Mouse (Mus musculus) heart, postnatal 14 days (tissue): Measurements from ENCODE around the gene Ckap5. TPM values are rescaled to one million over a fixed set of nuclear protein-coding genes. Genes with fewer than 3 reads are reported as not detected.

Source experiments
- DNase-seq, 2 experiments: peaks; one replicate each; pipeline ENCODE4 v3.0.0; 2021 to 2022
- intact Hi-C: fragments of 180-260 bp; cut with DNase I; formaldehyde crosslinking; loops from one replicate; pipeline ENCODE4 v1.15.1; 2025
- total RNA-seq, 2 experiments: library from RNA; stranded (reverse); gene quantifications; 2 replicates each; pipeline ENCODE4 v1.2.3; 2021

Gene Ckap5
- total RNA-seq, 2 experiments from 2014 or later: 47.0 to 53.1 TPM

DNA sequence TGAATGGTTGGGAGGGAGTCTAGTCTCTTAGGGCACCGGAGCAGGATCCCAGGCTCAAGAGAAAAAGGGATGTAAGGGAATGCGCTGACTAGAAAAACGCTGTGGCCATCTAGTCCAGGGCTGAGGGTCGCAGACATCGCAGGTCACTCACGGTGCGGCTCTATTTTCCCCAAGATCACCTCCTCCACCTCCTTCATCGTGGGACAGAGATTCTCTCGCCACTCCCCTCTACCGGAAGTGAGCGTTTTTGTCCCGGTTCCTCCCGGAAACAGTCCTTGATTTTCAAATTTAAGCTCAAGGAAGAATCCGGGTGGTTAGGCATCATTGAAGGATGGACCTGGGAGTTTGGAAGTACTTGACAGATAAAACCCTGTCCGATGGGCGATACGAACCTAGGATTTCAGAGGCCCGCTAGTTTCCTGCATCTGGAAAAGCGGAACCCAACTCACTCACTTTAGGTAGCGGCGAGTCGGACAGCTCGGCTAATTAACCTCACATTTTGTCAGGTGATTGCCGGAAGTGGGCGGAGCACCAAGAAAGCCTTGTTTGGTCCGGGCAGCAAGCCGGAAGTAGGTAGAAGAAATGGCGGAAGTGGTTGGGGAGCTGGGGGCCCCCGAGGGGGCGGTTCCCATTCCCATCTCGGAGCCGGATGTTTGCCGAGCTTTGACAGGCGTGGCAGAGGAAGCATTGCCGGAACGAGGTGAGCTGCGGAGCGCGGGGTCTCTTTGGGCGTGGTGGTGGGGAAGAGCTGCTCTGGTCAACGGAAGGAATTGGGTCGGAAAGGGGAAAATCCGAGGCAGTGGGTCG, 123.2 kb downstream of the Ckap5 start, which contains the start of the genes Zfp408 and Arhgap1:
Gene Zfp408, minus strand, starts transcription at position 239 of the 807 bp plus-strand sequence.
Gene Arhgap1, plus strand, starts transcription at position 308 of the 807 bp plus-strand sequence.
- peak; percentile 95 to 97 for DNase-seq
- intact Hi-C loops: no loop called here

DNA sequence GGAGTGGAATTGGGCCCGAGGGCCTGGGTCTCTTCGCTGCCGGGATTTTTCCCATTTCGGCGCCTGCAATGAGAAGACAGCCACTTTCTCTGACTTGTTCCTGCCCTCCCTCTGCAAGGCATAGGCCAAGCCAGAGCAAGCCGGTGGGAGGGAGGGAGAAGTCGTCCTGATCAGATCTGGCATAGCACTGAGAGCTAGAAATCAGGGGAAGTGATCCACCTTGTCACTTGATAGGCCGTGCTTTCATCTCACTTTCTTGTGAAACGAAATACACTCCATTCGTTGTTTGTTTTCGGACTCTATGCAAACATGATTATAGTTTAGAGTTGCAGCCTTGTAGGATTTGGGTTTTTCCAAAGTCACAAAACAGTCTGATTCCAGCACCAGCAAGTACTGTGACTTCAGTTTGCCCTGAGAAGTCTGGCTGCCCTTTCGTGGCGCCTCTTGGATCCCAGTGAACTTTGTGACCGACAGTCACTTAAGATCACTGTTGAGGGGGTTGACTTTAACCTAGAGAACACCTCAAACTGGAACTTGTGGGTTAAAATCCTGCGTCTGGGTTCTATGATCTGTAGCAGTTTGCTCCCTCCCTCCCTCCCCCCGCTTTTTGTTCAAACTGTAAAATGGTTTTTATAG, 123.9 kb downstream of the Ckap5 start:
- DNase-seq: no peak
- intact Hi-C loops: no loop called here

DNA sequence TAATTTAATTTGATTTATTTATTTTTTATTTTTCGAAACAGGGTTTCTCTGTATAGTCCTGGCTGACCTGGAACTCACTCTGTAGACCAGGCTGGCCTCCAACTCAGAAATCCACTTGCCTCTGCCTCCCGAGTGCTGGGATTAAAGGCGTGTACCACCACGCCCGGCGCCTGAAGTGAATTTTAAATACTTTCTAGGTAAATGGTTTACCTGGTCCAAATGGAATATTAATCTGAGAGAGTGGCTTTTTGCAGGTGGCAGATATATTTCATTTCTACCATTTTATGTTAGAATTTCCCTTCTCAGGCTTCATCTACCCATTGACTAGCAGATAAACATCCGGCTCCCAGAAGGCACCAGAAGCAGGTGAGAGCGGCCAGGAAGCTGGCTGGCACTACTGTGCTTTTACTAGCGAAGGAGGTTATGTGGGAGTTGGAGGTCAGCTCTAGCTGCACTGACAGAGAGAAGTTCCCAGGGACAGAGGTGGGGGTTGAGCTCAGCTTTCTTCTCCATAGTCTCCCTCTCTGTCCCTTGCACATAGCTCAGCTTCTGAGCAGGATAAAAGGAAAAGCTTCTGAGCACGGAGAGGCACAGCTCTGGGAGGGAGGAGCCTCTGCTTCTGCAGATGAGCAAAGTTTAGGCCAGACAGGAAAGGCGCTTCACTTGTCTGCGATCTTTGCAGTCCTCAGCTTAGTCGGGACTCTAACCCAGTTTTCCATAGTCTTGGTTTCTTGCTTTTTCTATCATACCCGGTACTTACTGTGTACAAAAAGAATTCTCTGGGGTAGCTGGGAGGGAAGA, 125.1 kb downstream of the Ckap5 start:
- intact Hi-C loops: no loop called here
- no peak for DNase-seq

DNA sequence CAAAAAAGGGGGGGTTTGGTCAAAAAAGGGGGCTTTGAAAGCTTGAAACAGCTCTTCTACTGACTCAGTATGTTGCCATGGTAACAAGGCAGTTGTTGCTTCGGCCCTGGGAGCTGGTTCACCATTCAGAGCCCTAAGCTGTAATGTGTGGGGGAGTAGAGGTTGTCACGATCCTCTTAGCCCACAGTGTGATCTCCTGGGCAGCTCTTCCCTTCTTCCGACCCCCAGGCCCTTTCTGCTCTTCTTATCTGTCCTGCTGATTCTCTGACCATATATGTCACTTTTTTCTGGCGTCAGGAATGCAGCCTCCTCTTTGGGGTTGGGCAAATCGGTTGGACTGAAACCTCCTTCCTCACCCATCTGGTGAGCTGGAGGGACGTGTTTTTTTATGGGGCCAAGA, 126.3 kb downstream of the Ckap5 start:
- intact Hi-C loops: no loop called here
- no peak for DNase-seq

DNA sequence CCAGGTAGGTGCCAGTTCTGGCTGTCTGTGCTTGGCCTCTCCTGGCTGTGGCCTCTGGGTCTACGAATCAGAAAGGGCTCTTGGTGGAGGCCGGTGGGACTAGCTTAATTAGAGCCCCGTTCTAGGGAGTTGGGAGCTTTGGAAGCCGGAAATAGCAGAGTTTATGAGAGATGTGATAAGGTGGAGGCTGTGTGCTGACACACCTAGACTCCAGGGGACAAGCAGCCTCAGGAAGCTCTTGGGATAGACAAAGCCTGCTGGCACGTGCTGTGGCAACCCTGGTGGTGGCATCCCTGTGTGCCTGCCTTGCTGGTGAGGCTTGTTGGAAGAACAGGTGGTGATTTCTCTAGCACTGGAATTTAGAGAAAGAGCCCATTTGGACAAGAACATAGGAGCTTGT, 128.8 kb downstream of the Ckap5 start:
- intact Hi-C loops: no loop called here
- no peak for DNase-seq

DNA sequence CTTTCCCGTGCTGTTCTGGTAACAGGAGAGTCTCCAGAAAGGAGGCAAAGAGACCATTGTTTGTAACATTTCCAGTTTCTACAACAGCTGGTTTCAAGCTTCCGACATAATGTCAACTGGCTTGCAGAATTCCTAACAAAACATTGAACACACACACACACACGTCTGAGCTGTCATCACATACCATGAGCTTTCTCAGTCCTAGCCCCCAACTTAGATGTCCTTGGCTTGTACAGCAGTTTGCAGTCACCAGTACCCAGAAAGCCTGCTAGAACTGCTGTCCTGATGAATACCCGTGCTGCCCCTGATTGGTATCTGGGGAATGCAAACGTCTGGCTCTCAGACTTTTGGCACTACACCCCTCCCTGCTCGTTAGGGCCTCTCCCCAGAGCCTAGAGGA, 129.3 kb downstream of the Ckap5 start:
- intact Hi-C loops: no loop called here
- DNase-seq: no peak

DNA sequence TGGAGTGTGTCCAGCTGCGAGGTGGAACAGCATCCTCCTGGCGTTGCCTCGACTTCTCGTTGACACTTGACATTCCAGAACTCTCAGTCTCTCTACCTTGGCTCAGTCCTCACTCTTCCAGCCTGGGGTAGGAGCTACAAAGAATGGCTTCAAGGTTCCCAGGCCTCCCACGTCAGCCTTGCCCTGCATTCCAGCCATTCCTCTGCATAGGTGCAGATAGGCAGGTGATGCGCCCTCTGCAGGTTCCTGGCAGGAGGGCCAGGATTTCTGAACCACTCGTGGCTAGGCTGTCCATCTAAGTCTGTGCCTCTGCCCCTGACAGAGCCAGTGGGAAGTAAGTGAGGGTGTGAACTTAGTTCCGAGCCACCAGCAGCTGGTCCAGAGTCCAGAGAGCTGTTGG, 130.2 kb downstream of the Ckap5 start:
- no peak for DNase-seq
- intact Hi-C loops: loop anchor here (1.0 kb wide), 1 partner anchor 18 kb away; no protein-coding TSS in a partner anchor

DNA sequence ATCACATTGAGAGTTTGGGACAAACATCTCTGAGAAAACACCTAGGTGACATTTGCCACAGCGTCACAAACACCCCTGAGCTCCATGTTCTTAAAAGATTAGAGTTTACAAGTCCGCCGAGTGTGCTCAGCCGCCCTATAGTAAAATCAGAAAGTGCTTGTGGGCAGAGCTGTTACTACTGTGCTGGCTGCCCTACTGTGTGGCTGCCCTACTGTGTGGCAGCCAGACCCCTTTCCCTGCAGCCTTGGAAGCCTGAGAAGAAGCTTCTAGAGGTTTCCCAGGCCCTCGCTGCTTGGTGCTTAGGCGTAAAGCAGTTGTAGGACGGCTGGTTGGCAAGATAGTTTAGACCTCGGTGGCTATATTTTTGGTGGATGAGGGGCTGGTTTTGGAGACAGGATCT, 133.1 kb downstream of the Ckap5 start:
- DNase-seq: no peak
- intact Hi-C loops: no loop called here

DNA sequence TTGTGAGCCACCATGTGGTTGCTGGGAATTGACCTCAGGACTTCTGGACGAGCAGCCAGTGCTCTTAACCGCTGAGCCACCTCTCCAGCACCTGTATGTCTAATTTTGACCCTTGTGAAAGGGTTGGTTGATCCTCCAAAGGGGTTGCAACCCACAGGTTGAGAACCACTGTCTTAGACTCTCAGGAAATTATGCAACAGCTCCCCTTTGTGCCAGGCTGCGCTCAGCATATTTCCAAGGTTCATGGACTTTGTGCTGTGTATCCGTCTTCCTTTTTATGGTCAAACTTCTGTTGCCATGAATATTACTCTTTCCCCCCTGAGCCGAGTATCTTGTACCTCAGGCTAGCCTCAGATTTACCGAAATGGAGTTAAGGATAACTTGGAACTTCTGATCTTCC, 134.4 kb downstream of the Ckap5 start:
- DNase-seq: no peak

DNA sequence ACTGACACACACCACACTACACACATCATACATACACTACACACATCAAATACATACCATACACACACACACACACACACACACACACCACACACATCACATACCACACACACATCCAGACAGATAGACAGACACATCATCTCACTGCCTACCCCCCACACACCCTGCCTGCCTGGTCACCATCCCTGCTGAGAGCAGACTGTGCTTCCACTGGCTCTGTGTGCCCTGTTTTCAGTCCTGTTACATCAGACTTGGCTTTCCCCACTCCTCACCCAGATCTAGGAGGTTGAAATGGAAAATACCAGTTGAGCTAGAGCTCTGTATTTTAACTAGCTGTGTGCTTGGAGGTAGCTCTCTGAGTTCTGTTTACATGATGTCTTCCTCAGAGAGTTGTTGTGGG, 138.2 kb downstream of the Ckap5 start:
- intact Hi-C loops: no loop called here
- no peak for DNase-seq

More for the DNA sequence above, 134.4 kb downstream of the Ckap5 start:
- intact Hi-C loops: no loop called here

DNA sequence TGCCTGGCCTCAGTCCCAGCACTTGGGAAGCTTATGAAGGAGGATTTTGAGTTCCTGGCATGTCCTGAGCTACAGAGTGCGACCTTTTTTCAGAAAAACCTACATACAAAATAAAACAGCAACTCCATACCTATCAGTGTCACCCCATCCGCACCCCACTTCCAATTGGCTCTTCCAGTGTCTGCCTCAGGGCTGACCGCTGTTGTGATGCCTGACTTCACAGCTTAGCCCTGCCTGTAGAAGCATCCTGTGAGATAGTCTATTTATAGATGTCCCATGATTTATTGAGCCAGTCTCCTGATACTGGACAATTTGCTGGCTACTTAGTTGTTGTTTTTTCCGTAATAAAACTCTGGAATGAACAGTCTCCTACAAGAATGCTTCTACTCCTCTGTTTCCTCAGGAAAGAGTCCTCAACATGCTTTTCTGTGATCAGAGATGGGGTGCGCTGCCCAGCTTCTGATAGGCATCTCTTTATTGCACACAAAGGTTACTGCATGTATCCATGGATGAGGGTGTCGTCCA, 139.9 kb downstream of the Ckap5 start:
- no peak for DNase-seq

DNA sequence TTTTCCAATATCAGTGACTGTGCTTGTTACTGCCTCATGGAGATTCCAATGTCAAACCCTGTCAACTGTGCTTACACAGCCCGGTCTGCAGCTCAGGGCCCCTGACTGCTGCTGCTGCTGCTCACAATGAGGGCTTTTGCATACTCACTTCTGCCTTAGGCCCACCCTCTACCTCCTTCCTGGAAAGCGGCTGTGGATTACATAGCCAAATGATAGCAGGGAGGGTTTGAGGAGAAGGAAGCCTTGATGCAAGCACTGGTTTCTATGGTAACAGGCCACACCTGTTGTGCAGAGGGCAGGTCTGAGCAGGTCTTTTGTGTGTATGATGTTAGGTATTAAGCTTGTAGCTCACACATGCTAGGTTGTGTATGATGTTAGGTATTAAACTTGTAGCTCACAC, 141.2 kb downstream of the Ckap5 start:
- DNase-seq: no peak
- intact Hi-C loops: no loop called here

More for the DNA sequence above, 139.9 kb downstream of the Ckap5 start:
- intact Hi-C loops: no loop called here

DNA sequence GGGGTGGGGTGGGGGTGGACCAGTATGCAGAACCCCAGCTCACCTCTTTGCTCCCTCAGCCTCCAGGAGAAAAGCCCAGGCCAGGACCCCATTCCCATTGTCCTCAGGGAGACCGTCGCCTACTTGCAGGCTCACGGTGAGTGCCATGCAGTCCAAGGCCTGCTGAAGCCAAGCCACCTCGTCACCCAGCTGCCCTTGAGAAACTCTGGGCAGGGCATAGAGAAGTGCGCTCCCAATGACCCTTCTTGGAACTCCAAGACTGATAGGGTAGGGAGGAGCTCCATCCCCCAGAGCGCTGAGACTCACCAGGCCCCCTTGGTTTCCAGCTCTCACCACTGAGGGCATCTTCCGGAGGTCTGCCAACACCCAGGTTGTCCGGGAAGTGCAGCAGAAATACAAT, 142.8 kb downstream of the Ckap5 start:
- intact Hi-C loops: no loop called here
- no peak for DNase-seq

DNA sequence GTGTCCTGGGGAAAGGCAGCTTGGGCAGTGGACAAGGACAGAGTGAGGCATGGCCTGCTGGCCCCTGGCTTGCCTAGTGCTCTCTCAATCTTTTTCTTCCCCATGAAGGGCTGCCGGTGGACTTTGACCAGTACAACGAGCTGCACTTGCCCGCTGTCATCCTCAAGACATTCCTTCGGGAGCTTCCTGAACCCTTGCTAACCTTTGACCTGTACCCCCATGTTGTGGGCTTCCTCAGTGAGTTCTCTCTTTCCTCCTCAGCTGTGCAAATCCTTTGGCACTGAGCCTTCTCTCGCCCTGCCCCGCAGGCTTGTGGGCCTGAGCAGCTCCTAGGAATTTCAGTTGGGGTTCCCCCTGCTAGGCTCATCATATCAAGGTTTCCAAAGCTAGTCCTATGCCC, 143.5 kb downstream of the Ckap5 start:
- DNase-seq: no peak
- intact Hi-C loops: no loop called here

Other genes starting within 250 kb of the Ckap5 start
- 10 to 100 TPM; 10.5 to 12.0 TPM for gene 1110051M20Rik, start 82.1 kb upstream of the Ckap5 start, total RNA-seq
- 10 to 100 TPM; 11.1 to 13.3 TPM for gene Lrp4, start 69.3 kb upstream of the Ckap5 start, total RNA-seq
- under 1 TPM in 1 of 2 experiments, not detected in 1; 0.12 TPM for gene F2, start 109.7 kb downstream of the Ckap5 start, total RNA-seq
- 1 to 10 TPM; 5.4 to 5.8 TPM for gene Zfp408, start 123.0 kb downstream of the Ckap5 start, total RNA-seq
- 10 to 100 TPM; 33.2 to 36.0 TPM for gene Arhgap1, start 123.1 kb downstream of the Ckap5 start, total RNA-seq
- gene Atg13, start 183.8 kb downstream of the Ckap5 start, total RNA-seq: 10 to 100 TPM; 38.9 to 40.8 TPM
- 1 to 10 TPM; 5.3 to 5.8 TPM for gene Harbi1, start 184.1 kb downstream of the Ckap5 start, total RNA-seq
- 10 to 100 TPM; 19.4 to 19.6 TPM for gene Ambra1, start 203.4 kb downstream of the Ckap5 start, total RNA-seq